Mouse (Mus musculus): ENCODE measurements around the gene Rnf166. TPM values are rescaled to one million over a fixed set of nuclear protein-coding genes. Genes with fewer than 3 reads are reported as not detected.

The Rnf166 gene
- total and polyA plus RNA-seq, 3 experiments = 36.9 to 99.4 (median 41.6) TPM

GRCm38 (mm10) chr8:122459990-122460389 is 15.9 kb downstream of the Rnf166 start:
- no peaks in the 10 kb centered on the region for H3K27me3 ChIP-seq (ENCODE audit: control insufficient read depth, insufficient read depth, low read length)

GRCm38 (mm10) chr8:122459218-122459900 is 16.5 kb downstream of the Rnf166 start:
- Histone ChIP-seq H3K79me2 (replicated peaks; ENCODE audit: control insufficient read depth, insufficient read depth, low read length) (no peaks in the 10 kb centered on the region), H3K4me3 (no peak overlapping the region), H3K27me3 (ENCODE audit: control insufficient read depth, insufficient read depth, low read length) (no peaks in the 10 kb centered on the region), H3K27ac (no peak overlapping the region), H3K9ac (ENCODE audit: low read depth, low read length) (no peak overlapping the region), H3K4me1 (ENCODE audit: control insufficient read depth, insufficient read depth, low read length) (peaks cover 4% of the 10 kb centered on the region; the same call in 1 of the 2 replicates), H3K36me3 (ENCODE audit: control insufficient read depth, insufficient read depth, low read length) (no peaks in the 10 kb centered on the region)
- 65% methylated on average over 6 of the region's 6 CpGs for WGBS
- intact Hi-C loops (cut with DNase I) = no loop called here
- TF ChIP-seq CTCF (IDR thresholded peaks at IDR 0.05) = peak; percentile 58
- no peak for TF ChIP-seq EP300 (IDR thresholded peaks at IDR 0.05; ENCODE audit: insufficient read depth, low read depth, low read length)
- TF ChIP-seq POLR2A (IDR thresholded peaks at IDR 0.05; ENCODE audit: insufficient read depth, low read depth, low read length) = no peak
- no peak for DNase-seq

More at GRCm38 (mm10) chr8:122459990-122460389, 15.9 kb downstream of the Rnf166 start:
- peak overlapping the region; percentile 69 for H3K9ac ChIP-seq (ENCODE audit: low read depth, low read length)
- no peaks in the 10 kb centered on the region for H3K36me3 ChIP-seq (ENCODE audit: control insufficient read depth, insufficient read depth, low read length)
- H3K4me3 ChIP-seq = peak overlapping the region; percentile 48
- no peak for DNase-seq
- H3K79me2 ChIP-seq (replicated peaks; ENCODE audit: control insufficient read depth, insufficient read depth, low read length) = no peaks in the 10 kb centered on the region
- intact Hi-C loops (cut with DNase I) = no loop called here
- peak overlapping the region; percentile 23; the same call in 1 of the 2 replicates for H3K27ac ChIP-seq
- no peak for TF ChIP-seq EP300 (IDR thresholded peaks at IDR 0.05; ENCODE audit: insufficient read depth, low read depth, low read length)
- TF ChIP-seq CTCF (IDR thresholded peaks at IDR 0.05) = no peak
- TF ChIP-seq POLR2A (IDR thresholded peaks at IDR 0.05; ENCODE audit: insufficient read depth, low read depth, low read length) = no peak
- 27% methylated on average over 7 of the region's 7 CpGs for WGBS
- peaks cover 4% of the 10 kb centered on the region; the same call in 1 of the 2 replicates for H3K4me1 ChIP-seq (ENCODE audit: control insufficient read depth, insufficient read depth, low read length)

- TF ChIP-seq POLR2A (IDR thresholded peaks at IDR 0.05; ENCODE audit: insufficient read depth, low read depth, low read length) (no peak), CTCF (IDR thresholded peaks at IDR 0.05) (no peak), EP300 (IDR thresholded peaks at IDR 0.05; ENCODE audit: insufficient read depth, low read depth, low read length) (no peak)
- Histone ChIP-seq H3K9ac (ENCODE audit: low read depth, low read length) (no peak overlapping the region), H3K27me3 (ENCODE audit: control insufficient read depth, insufficient read depth, low read length) (no peaks in the 10 kb centered on the region), H3K79me2 (replicated peaks; ENCODE audit: control insufficient read depth, insufficient read depth, low read length) (no peaks in the 10 kb centered on the region), H3K27ac (no peak overlapping the region), H3K4me1 (ENCODE audit: control insufficient read depth, insufficient read depth, low read length) (peaks cover 4% of the 10 kb centered on the region; the same call in 1 of the 2 replicates), H3K36me3 (ENCODE audit: control insufficient read depth, insufficient read depth, low read length) (no peaks in the 10 kb centered on the region), H3K4me3 (no peak overlapping the region)
- intact Hi-C loops (cut with DNase I) = no loop called here
- no peak for DNase-seq
- WGBS = 71% methylated on average over 11 of the region's 11 CpGs
These were observed 18.7 kb downstream of the Rnf166 start for GRCm38 (mm10) chr8:122457171-122457570.

- H3K79me2 ChIP-seq (replicated peaks; ENCODE audit: control insufficient read depth, insufficient read depth, low read length) = no peaks in the 10 kb centered on the region
- no peaks in the 10 kb centered on the region for H3K27me3 ChIP-seq (ENCODE audit: control insufficient read depth, insufficient read depth, low read length)
- H3K36me3 ChIP-seq (ENCODE audit: control insufficient read depth, insufficient read depth, low read length) = no peaks in the 10 kb centered on the region
- DNase-seq = no peak
- no peak overlapping the region for H3K9ac ChIP-seq (ENCODE audit: low read depth, low read length)
- H3K4me3 ChIP-seq = no peak overlapping the region
- TF ChIP-seq EP300 (IDR thresholded peaks at IDR 0.05; ENCODE audit: insufficient read depth, low read depth, low read length) = no peak
- TF ChIP-seq POLR2A (IDR thresholded peaks at IDR 0.05; ENCODE audit: insufficient read depth, low read depth, low read length) = no peak
- TF ChIP-seq CTCF (IDR thresholded peaks at IDR 0.05) = no peak
- intact Hi-C loops (cut with DNase I) = no loop called here
- 78% methylated on average over 6 of the region's 6 CpGs for WGBS
- no peaks in the 10 kb centered on the region for H3K4me1 ChIP-seq (ENCODE audit: control insufficient read depth, insufficient read depth, low read length)
- no peak overlapping the region for H3K27ac ChIP-seq
These were observed 21.5 kb downstream of the Rnf166 start for GRCm38 (mm10) chr8:122454409-122454808.

- no peaks in the 10 kb centered on the region for H3K4me1 ChIP-seq (ENCODE audit: control insufficient read depth, insufficient read depth, low read length)
- H3K4me3 ChIP-seq = no peak overlapping the region
- H3K27ac ChIP-seq = peak overlapping the region; percentile 54
- no peak overlapping the region for H3K9ac ChIP-seq (ENCODE audit: low read depth, low read length)
- no peaks in the 10 kb centered on the region for H3K79me2 ChIP-seq (replicated peaks; ENCODE audit: control insufficient read depth, insufficient read depth, low read length)
- intact Hi-C loops (cut with DNase I) = no loop called here
- peak; percentile 80 for TF ChIP-seq EP300 (IDR thresholded peaks at IDR 0.05; ENCODE audit: insufficient read depth, low read depth, low read length)
- no peak; the same call in 1 of the 2 replicates for TF ChIP-seq POLR2A (IDR thresholded peaks at IDR 0.05; ENCODE audit: insufficient read depth, low read depth, low read length)
- no peaks in the 10 kb centered on the region for H3K36me3 ChIP-seq (ENCODE audit: control insufficient read depth, insufficient read depth, low read length)
- DNase-seq = peak in 1 of 2 experiments; percentile 68
- no peaks in the 10 kb centered on the region for H3K27me3 ChIP-seq (ENCODE audit: control insufficient read depth, insufficient read depth, low read length)
- WGBS = 70% methylated on average over 9 of the region's 10 CpGs
These were observed 23.7 kb downstream of the Rnf166 start for GRCm38 (mm10) chr8:122452154-122452553.

- Histone ChIP-seq H3K27me3 (ENCODE audit: control insufficient read depth, insufficient read depth, low read length) (no peaks in the 10 kb centered on the region), H3K36me3 (ENCODE audit: control insufficient read depth, insufficient read depth, low read length) (no peaks in the 10 kb centered on the region), H3K4me3 (no peak overlapping the region), H3K79me2 (replicated peaks; ENCODE audit: control insufficient read depth, insufficient read depth, low read length) (no peaks in the 10 kb centered on the region), H3K27ac (peak overlapping the region; percentile 92), H3K4me1 (ENCODE audit: control insufficient read depth, insufficient read depth, low read length) (no peaks in the 10 kb centered on the region), H3K9ac (ENCODE audit: low read depth, low read length) (peak overlapping the region; percentile 36)
- peak; percentile 30; the same call in 1 of the 2 replicates for TF ChIP-seq POLR2A (IDR thresholded peaks at IDR 0.05; ENCODE audit: insufficient read depth, low read depth, low read length)
- TF ChIP-seq EP300 (IDR thresholded peaks at IDR 0.05; ENCODE audit: insufficient read depth, low read depth, low read length) = peak; percentile 90
- peak; percentile 44 for TF ChIP-seq CTCF (IDR thresholded peaks at IDR 0.05)
- intact Hi-C loops (cut with DNase I) = no loop called here
- DNase-seq = peak; percentile 40 to 76
- 41% methylated on average over 7 of the region's 7 CpGs for WGBS
These were observed 24.6 kb downstream of the Rnf166 start for GRCm38 (mm10) chr8:122451161-122451703.
